Mouse (Mus musculus) ES-Bruce4 (cell line): ENCODE measurements around the gene Musk.

ENCODE experiments used
- CTCF ChIP-seq: IDR thresholded peaks from one replicate; pipeline ENCODE4 v1.8.1; 2011; ENCODE audit warnings: low read depth, low read length
- EP300 ChIP-seq: IDR thresholded peaks from 2 replicates; pipeline ENCODE4 v1.6.1; 2011; ENCODE audit warnings: low read depth, low read length; ENCODE audit not compliant: insufficient read depth
- POLR2A ChIP-seq: IDR thresholded peaks from one replicate; pipeline ENCODE4 v1.8.1; 2011; ENCODE audit warnings: low read length; ENCODE audit not compliant: insufficient read depth

GRCm38 (mm10) chr4:58293099-58293498, 7.3 kb downstream of the Musk start:
- no peak for TF ChIP-seq CTCF
- TF ChIP-seq EP300, result no peak
- TF ChIP-seq POLR2A, result no peak
